Mouse (Mus musculus) kidney, embryonic 16.5 days (tissue): ENCODE measurements around the gene Gpha2. TPM values are rescaled to one million over a fixed set of nuclear protein-coding genes. Genes with fewer than 3 reads are reported as not detected.
A peak's percentile ranks its signal among the peaks of the same experiment; 100 is the strongest.

Source experiments
- ATAC-seq: fragments of 200-750 bp; cut with Nextera tagmentation; 2 replicates; pipeline ENCODE4 v1.8.0; 2017; ENCODE audit warnings: moderate TSS enrichment; ENCODE audit not compliant: low FRiP score, low TSS enrichment
- H3K27ac ChIP-seq: fragments of 300-500 bp; sonication (generic); 2 replicates; pipeline ENCODE4 v1.5.1; 2014; ENCODE audit warnings: low read length
- H3K27me3 ChIP-seq: fragments of 300-500 bp; sonication (generic); 2 replicates; pipeline ENCODE4 v1.6.1; 2014; ENCODE audit warnings: low read length, control low read depth, mixed read lengths; ENCODE audit not compliant: insufficient read depth
- H3K36me3 ChIP-seq: fragments of 300-500 bp; sonication (generic); 2 replicates; pipeline ENCODE4 v1.6.1; 2014; ENCODE audit warnings: low read length, control low read depth, mixed read lengths; ENCODE audit not compliant: insufficient read depth
- H3K4me1 ChIP-seq: fragments of 300-500 bp; sonication (generic); 2 replicates; pipeline ENCODE4 v1.6.1; 2014; ENCODE audit warnings: low read length, control low read depth, mixed read lengths; ENCODE audit not compliant: insufficient read depth
- H3K4me2 ChIP-seq: fragments of 300-500 bp; sonication (generic); replicated peaks from 2 replicates; pipeline ENCODE4 v1.6.1; 2014; ENCODE audit warnings: low read depth, low read length
- H3K4me3 ChIP-seq: fragments of 300-500 bp; sonication (generic); 2 replicates; pipeline ENCODE4 v1.5.1; 2014; ENCODE audit warnings: mild to moderate bottlenecking, low read length
- H3K9ac ChIP-seq: fragments of 300-500 bp; sonication (generic); replicated peaks from 2 replicates; pipeline ENCODE4 v1.6.1; 2014; ENCODE audit warnings: low read length
- H3K9me3 ChIP-seq: fragments of 300-500 bp; sonication (generic); 2 replicates; pipeline ENCODE4 v1.6.1; 2016; ENCODE audit warnings: low read length, control low read depth
- WGBS: fragments of 180-500 bp; shearing (Covaris S2); extraction: QIAGEN DNeasy Blood & Tissue Kit; methylation state at CpG from one replicate; pipeline ENCODE4 v1.1.7; 2014; 5-methylcytosine and 5-hydroxymethylcytosine counted together
- microRNA counts: library from miRNA; unstranded; fragments of <30 nt; microRNA quantifications from one replicate; lab custom pipeline; 2016
- microRNA-seq: library from miRNA; unstranded; fragments of <30 nt; microRNA quantifications from one replicate; pipeline ENCODE4, GENCODE M21; 2016
- polyA plus RNA-seq: library from polyadenylated mRNA; unstranded; fragments of >200 nt; fragmentation: Nextera tagmentation; extraction: Ambion mirVana; gene quantifications from 2 replicates; pipeline ENCODE4 v1.2.1, GENCODE M21; 2015

Gene Gpha2
- polyA plus RNA-seq, 1 experiment from 2014 or later = 1.4 TPM

DNA sequence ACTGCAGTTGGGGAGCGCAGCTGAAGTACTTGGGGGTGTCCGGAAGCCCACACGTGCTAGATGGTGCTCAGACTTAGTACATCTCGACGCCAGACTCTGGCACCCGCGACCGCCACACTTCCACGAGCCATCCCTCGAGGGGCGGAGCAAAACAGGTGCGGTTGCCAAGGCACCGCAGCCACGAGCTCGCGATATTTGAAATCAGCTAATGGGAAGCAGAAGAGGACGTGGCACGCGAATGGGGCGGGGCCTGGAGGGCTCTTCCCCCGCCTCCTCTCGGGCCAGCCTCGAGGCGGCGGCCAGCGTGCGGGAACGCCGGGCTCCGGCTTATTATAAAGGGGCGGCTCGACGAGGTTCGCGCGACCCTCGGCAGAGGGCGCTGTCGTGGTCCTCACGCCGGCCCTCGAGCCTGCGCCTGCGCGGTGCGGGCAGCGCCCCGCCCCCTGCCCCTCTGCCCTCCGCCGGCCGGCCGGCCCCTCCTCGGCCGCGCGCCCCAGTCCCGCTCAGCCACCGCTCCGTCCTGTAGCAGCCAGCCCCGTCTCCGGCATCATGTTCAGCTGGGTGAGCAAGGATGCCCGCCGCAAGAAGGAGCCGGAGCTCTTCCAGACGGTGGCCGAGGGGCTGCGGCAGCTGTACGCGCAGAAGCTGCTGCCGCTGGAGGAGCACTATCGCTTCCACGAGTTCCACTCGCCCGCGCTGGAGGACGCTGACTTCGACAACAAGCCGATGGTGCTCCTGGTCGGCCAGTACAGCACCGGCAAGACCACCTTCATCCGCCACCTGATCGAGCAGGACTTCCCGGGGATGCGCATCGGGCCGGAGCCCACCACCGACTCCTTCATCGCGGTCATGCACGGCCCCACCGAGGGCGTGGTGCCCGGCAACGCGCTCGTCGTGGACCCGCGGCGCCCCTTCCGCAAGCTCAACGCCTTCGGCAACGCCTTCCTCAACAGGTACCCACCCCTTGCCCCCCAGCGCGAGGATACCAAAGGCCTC lies 50.5 kb downstream of the Gpha2 start, which contains the start of gene Ehd1:
Gene Ehd1 (plus strand): TSS at position 300 of the 996 bp plus-strand sequence.
- no peaks in the 10 kb centered on the region for H3K9me3 ChIP-seq
- peak within 1 kb of the TSS; percentile 83 for H3K9ac ChIP-seq
- H3K36me3 ChIP-seq = peaks cover 6% of the 10 kb centered on the region
- H3K4me3 ChIP-seq = peak within 1 kb of the TSS; percentile 83
- under 1% methylated on average over 103 of the region's 106 CpGs for WGBS
- H3K4me2 ChIP-seq = peak within 1 kb of the TSS; percentile 97
- peak within 1 kb of the TSS; percentile 89 for H3K27ac ChIP-seq
- H3K27me3 ChIP-seq = no peaks in the 10 kb centered on the region
- H3K4me1 ChIP-seq = peaks cover 48% of the 10 kb centered on the region
- ATAC-seq = peak; percentile 94

MicroRNA genes within 50 kb of the gene (microRNA counts, 519-probe panel; counts per million panel counts)
- 2,832 counts per million, percentile 68 among the panel's probes with 10 or more counts for microRNA mmu-miR-192 (lab: Ali Mortazavi, UCI)

Small RNA genes within 50 kb of the gene (microRNA-seq; reads per million reads assigned to microRNA genes)
- gene Mir192 = 186 reads per million, percentile 63 among the genes with 10 or more reads in this experiment
- 116 reads per million, percentile 56 among the genes with 10 or more reads in this experiment for gene Mir194-2

Other genes with a start within 250 kb of the Gpha2 start
- gene Slc22a20, start 240.2 kb upstream of the Gpha2 start, polyA plus RNA-seq = not detected in 2 replicates
- gene Capn1, start 210.5 kb upstream of the Gpha2 start, polyA plus RNA-seq = 11.1 and 11.9 TPM in 2 replicates
- gene Syvn1, start 179.8 kb upstream of the Gpha2 start, polyA plus RNA-seq = 33.1 and 39.0 TPM in 2 replicates
- 83.2 and 87.2 TPM in 2 replicates for gene Mrpl49, start 168.6 kb upstream of the Gpha2 start, polyA plus RNA-seq
- 644 and 690 TPM in 2 replicates for gene Fau, start 168.5 kb upstream of the Gpha2 start, polyA plus RNA-seq
- gene Znhit2, start 165.2 kb upstream of the Gpha2 start, polyA plus RNA-seq = 35.4 and 37.7 TPM in 2 replicates
- 22.8 and 28.6 TPM in 2 replicates for gene Tm7sf2, start 158.0 kb upstream of the Gpha2 start, polyA plus RNA-seq
- 85.7 and 90.6 TPM in 2 replicates for gene Vps51, start 149.1 kb upstream of the Gpha2 start, polyA plus RNA-seq
- gene Tmem262, start 146.3 kb upstream of the Gpha2 start, polyA plus RNA-seq = not detected in 2 replicates
- 1.0 and 2.5 TPM in 2 replicates for gene Gm28374, start 144.1 kb upstream of the Gpha2 start, polyA plus RNA-seq
- 77.1 and 78.9 TPM in 2 replicates for gene Zfpl1, start 141.4 kb upstream of the Gpha2 start, polyA plus RNA-seq
- gene Cdca5, start 141.4 kb upstream of the Gpha2 start, polyA plus RNA-seq = 43.6 and 45.2 TPM in 2 replicates
- gene AC131692.1, start 132.0 kb upstream of the Gpha2 start, polyA plus RNA-seq = 0.28 and 0.35 TPM in 2 replicates
- gene Naaladl1, start 120.6 kb upstream of the Gpha2 start, polyA plus RNA-seq = 0.40 and 0.47 TPM in 2 replicates
- 42.3 and 43.7 TPM in 2 replicates for gene Sac3d1, start 107.7 kb upstream of the Gpha2 start, polyA plus RNA-seq
- 33.3 and 36.2 TPM in 2 replicates for gene Snx15, start 98.1 kb upstream of the Gpha2 start, polyA plus RNA-seq
- gene Batf2, start 85.4 kb upstream of the Gpha2 start, polyA plus RNA-seq = 0.47 and 0.84 TPM in 2 replicates
- 111 and 113 TPM in 2 replicates for gene Arl2, start 84.8 kb upstream of the Gpha2 start, polyA plus RNA-seq
- gene Majin, start 42.0 kb upstream of the Gpha2 start, polyA plus RNA-seq = not detected in 2 replicates
- 27.5 and 31.0 TPM in 2 replicates for gene Ppp2r5b, start 9.5 kb downstream of the Gpha2 start, polyA plus RNA-seq
- 12.1 and 13.1 TPM in 2 replicates for gene Atg2a, start 15.3 kb downstream of the Gpha2 start, polyA plus RNA-seq
- 84.2 and 89.5 TPM in 2 replicates for gene Ehd1, start 50.3 kb downstream of the Gpha2 start, polyA plus RNA-seq
- gene Cdc42bpg, start 80.1 kb downstream of the Gpha2 start, polyA plus RNA-seq = 0.80 and 1.5 TPM in 2 replicates
- gene Men1, start 108.6 kb downstream of the Gpha2 start, polyA plus RNA-seq = 93.0 and 96.2 TPM in 2 replicates
- 25.9 and 28.7 TPM in 2 replicates for gene Map4k2, start 114.8 kb downstream of the Gpha2 start, polyA plus RNA-seq
- 132 and 150 TPM in 2 replicates for gene Sf1, start 137.3 kb downstream of the Gpha2 start, polyA plus RNA-seq
- gene Pygm, start 158.0 kb downstream of the Gpha2 start, polyA plus RNA-seq = 36.2 and 38.3 TPM in 2 replicates
- gene Rasgrp2, start 173.0 kb downstream of the Gpha2 start, polyA plus RNA-seq = 105 and 121 TPM in 2 replicates
- gene Nrxn2, start 192.4 kb downstream of the Gpha2 start, polyA plus RNA-seq = 6.0 and 6.2 TPM in 2 replicates